Mouse (Mus musculus) liver, embryonic 16.5 days (tissue): ENCODE measurements around the gene Gcsam. TPM values are rescaled to one million over a fixed set of nuclear protein-coding genes. Genes with fewer than 3 reads are reported as not detected.

Experiments
- ATAC-seq: fragments of 200-750 bp; cut with Nextera tagmentation; 2 replicates; pipeline ENCODE4 v1.8.0; 2017; ENCODE audit warnings: low read depth, mild to moderate bottlenecking, moderate number of reproducible peaks, moderate library complexity
- H3K27ac ChIP-seq: fragments of 300-500 bp; sonication (generic); 2 replicates; pipeline ENCODE4 v1.5.1; 2014; ENCODE audit warnings: mild to moderate bottlenecking, low read length
- H3K27me3 ChIP-seq: fragments of 300-500 bp; sonication (generic); 2 replicates; pipeline ENCODE4 v1.6.1; 2014; ENCODE audit warnings: low read depth, low read length, mixed read lengths; ENCODE audit not compliant: control insufficient read depth, insufficient read depth
- H3K36me3 ChIP-seq: fragments of 300-500 bp; sonication (generic); 2 replicates; pipeline ENCODE4 v1.6.1; 2014; ENCODE audit warnings: mild to moderate bottlenecking; ENCODE audit not compliant: control insufficient read depth, insufficient read depth
- H3K4me1 ChIP-seq: fragments of 300-500 bp; sonication (generic); 2 replicates; pipeline ENCODE4 v1.6.1; 2014; ENCODE audit warnings: low read depth, low read length, mixed read lengths; ENCODE audit not compliant: control insufficient read depth
- H3K4me2 ChIP-seq: fragments of 300-500 bp; sonication (generic); 2 replicates; pipeline ENCODE4 v1.6.1; 2014; ENCODE audit warnings: low read depth, low read length, mixed read lengths
- H3K4me3 ChIP-seq: fragments of 300-500 bp; sonication (generic); 2 replicates; pipeline ENCODE4 v1.5.1; 2014; ENCODE audit warnings: low read depth, mild to moderate bottlenecking, low read length
- H3K9ac ChIP-seq: fragments of 300-500 bp; sonication (generic); 2 replicates; pipeline ENCODE4 v1.6.1; 2014; ENCODE audit warnings: low read depth, low read length
- H3K9me3 ChIP-seq: fragments of 300-500 bp; sonication (generic); replicated peaks from 2 replicates; pipeline ENCODE4 v1.6.1; 2016; ENCODE audit warnings: low read length; ENCODE audit not compliant: control insufficient read depth
- WGBS: fragments of 180-500 bp; shearing (Covaris S2); extraction: QIAGEN DNeasy Blood & Tissue Kit; methylation state at CpG from one replicate; pipeline ENCODE4 v1.1.7; 2014; ENCODE audit not compliant: insufficient replicate concordance; 5-methylcytosine and 5-hydroxymethylcytosine counted together
- polyA plus RNA-seq: library from polyadenylated mRNA; unstranded; fragments of >200 nt; fragmentation: Nextera tagmentation; extraction: Ambion mirVana; gene quantifications from 2 replicates; pipeline ENCODE4 v1.2.1, GENCODE M21; 2015

The Gcsam gene
- polyA plus RNA-seq, 1 experiment from 2014 or later: 1.9 TPM

DNA sequence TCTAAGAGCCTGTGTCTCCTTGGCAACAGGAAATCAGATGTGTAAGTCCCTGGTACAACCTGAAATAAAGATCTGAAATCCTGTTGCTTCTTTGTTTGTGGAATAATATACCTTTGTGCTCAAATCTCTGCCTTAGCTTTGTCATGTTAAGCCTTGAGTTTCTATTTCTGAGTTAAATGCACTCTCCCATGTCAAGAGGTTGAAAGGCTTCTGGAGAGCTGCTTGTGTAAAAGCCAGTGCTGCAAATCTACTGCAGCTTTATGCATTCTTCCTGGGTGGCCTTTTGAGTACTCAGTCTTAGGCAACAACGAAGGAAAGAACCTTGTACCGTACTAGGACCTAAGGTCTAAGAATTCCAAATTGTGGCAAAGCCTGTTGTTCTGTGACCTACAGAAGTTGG is 3.1 kb downstream of the Gcsam start:
- Histone ChIP-seq H3K9ac (no peak overlapping the region), H3K36me3 (no peaks in the 10 kb centered on the region), H3K4me3 (no peak overlapping the region), H3K27me3 (no peaks in the 10 kb centered on the region), H3K4me1 (no peaks in the 10 kb centered on the region; the same call in none of the 2 replicates), H3K4me2 (no peak overlapping the region), H3K27ac (no peak overlapping the region), H3K9me3 (no peaks in the 10 kb centered on the region)
- 76% methylated on average over 2 of the region's 2 CpGs for WGBS
- no peak for ATAC-seq

DNA sequence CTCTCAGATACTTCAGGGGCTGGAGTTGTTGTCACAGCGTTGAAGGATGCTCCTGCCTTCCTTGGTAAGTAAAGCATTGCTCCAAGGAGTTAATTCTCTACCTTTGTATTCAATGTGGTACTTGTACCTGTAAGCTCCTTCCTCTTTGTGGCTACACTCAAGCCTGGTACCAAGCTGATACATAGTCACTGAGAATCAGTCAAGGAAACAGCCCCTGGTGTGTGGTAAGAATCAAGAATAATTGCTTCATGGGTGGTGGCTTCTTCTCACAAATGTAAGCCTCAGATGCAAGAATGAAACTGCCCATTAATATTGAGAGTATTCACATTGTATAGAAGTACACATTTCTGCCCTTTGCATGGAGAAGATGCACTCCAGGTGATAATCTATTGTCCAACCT is 5.8 kb downstream of the Gcsam start:
- Histone ChIP-seq H3K27me3 (no peaks in the 10 kb centered on the region), H3K9me3 (no peaks in the 10 kb centered on the region), H3K36me3 (no peaks in the 10 kb centered on the region), H3K9ac (no peak overlapping the region), H3K4me1 (peaks cover 4% of the 10 kb centered on the region), H3K4me2 (no peak overlapping the region), H3K4me3 (no peak overlapping the region), H3K27ac (no peak overlapping the region)
- no peak for ATAC-seq
- whole genome bisulfite sequencing: 74% methylated on average over 1 of the region's 1 CpGs

DNA sequence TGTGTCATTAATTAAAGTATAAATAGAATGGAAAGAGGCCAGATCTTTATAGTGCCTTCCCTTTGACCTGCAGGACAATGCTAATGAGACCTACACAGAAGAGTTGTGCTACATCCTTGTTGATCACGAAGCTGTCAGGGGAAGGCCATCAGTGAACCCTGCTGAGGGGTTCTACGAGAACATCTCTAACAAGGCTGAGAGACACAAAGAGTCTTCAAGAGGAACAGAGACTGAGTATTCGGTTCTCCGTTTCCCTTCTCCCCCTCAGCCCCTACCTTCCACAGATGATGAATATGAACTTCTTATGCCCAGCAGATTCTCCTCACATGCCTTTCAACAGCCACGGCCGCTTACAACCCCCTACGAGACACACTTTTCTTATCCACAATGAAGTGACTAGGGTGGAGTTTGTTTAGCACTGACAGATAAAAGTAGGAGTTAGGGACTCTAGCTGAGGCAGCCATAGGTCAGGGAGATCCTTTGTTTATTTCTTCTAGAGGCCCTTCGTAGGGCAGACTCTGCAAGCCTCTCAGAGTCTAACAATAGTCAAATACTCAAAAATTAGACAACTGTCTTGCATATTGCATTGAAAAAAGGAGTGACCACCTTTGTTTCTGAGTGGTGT is 9.7 kb downstream of the Gcsam start:
- no peak for ATAC-seq
- H3K9ac ChIP-seq: no peak overlapping the region
- H3K4me3 ChIP-seq: no peak overlapping the region
- H3K4me1 ChIP-seq: peaks cover 4% of the 10 kb centered on the region
- WGBS: 33% methylated on average over 8 of the region's 8 CpGs
- no peaks in the 10 kb centered on the region for H3K9me3 ChIP-seq
- no peak overlapping the region for H3K27ac ChIP-seq
- H3K4me2 ChIP-seq: no peak overlapping the region
- no peaks in the 10 kb centered on the region for H3K36me3 ChIP-seq
- no peaks in the 10 kb centered on the region for H3K27me3 ChIP-seq

DNA sequence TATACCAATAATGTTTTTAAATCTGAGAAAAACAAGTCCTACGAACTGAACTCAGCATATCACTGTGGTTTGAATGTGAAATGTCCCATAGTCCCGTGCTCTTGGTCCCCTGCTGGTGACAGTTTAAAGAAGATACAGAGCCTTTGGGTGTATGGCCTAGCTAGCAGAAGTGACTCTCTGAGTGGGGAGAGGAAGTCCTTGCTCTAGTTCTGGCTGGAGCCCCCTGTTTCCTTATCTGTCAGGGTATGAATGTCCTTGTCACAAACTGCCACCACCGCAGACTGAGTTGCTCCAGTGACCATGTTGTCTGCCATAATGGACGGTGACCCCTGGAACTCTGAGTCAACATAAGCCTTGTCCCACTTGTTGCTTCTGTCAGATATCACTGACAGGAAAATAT is 13.1 kb downstream of the Gcsam start:
- Histone ChIP-seq H3K36me3 (no peaks in the 10 kb centered on the region), H3K4me2 (no peak overlapping the region), H3K4me3 (no peak overlapping the region), H3K27me3 (no peaks in the 10 kb centered on the region), H3K9ac (no peak overlapping the region), H3K4me1 (peaks cover 4% of the 10 kb centered on the region), H3K27ac (no peak overlapping the region), H3K9me3 (no peaks in the 10 kb centered on the region)
- 0 out of 2 replicates have a peak, but pooled peaks have one; percentile 24 for ATAC-seq
- 15% methylated on average over 4 of the region's 4 CpGs for WGBS

DNA sequence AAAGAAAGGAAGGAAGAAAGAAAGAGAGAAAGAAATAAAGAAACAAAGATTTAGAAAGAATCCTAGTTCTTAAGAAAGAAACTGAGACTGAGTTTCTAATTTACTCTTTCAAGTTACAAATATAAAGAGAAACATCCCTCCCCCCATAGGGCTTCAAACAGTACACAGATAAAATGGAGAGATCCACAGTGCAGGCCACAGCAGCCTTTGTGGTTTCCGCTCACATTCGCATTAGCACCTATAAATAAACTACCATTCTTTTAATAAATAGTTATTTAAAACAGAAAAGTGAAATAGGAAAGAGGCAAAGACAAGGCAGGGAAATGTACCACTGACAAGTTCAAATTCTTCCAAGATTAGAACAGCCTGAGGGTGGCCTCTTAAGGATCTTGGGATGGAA is 14.6 kb downstream of the Gcsam start:
- Histone ChIP-seq H3K9me3 (no peaks in the 10 kb centered on the region), H3K4me1 (peaks cover 3% of the 10 kb centered on the region), H3K27me3 (no peaks in the 10 kb centered on the region), H3K27ac (no peak overlapping the region), H3K9ac (no peak overlapping the region), H3K4me3 (no peak overlapping the region), H3K36me3 (no peaks in the 10 kb centered on the region), H3K4me2 (no peak overlapping the region)
- WGBS: 32% methylated on average over 2 of the region's 2 CpGs
- ATAC-seq: no peak

DNA sequence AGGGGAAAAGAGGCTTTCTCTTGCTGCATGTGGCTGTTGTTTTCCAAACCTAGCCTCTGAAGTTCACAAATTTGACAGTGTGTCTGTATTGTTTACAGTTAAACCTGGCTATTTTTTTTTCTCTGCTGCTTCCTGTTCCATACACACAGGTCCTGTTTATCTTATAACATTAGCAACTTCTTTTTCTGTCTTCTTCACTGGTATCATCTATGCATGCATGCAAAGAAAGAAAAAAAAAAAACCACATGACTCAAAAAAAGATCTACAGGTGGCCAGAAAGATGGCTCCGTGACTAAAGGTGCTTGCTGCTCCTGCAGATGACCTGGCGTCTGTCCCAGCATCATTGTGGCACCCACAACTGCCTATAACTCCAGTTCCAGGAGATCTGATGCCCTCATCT is 15.2 kb downstream of the Gcsam start:
- no peaks in the 10 kb centered on the region; the same call in 1 of the 2 replicates for H3K4me1 ChIP-seq
- no peaks in the 10 kb centered on the region for H3K36me3 ChIP-seq
- ATAC-seq: no peak
- H3K4me2 ChIP-seq: no peak overlapping the region
- H3K9me3 ChIP-seq: no peaks in the 10 kb centered on the region
- 47% methylated on average over 2 of the region's 2 CpGs for WGBS
- no peak overlapping the region for H3K4me3 ChIP-seq
- H3K27ac ChIP-seq: no peak overlapping the region
- no peaks in the 10 kb centered on the region for H3K27me3 ChIP-seq
- no peak overlapping the region for H3K9ac ChIP-seq

DNA sequence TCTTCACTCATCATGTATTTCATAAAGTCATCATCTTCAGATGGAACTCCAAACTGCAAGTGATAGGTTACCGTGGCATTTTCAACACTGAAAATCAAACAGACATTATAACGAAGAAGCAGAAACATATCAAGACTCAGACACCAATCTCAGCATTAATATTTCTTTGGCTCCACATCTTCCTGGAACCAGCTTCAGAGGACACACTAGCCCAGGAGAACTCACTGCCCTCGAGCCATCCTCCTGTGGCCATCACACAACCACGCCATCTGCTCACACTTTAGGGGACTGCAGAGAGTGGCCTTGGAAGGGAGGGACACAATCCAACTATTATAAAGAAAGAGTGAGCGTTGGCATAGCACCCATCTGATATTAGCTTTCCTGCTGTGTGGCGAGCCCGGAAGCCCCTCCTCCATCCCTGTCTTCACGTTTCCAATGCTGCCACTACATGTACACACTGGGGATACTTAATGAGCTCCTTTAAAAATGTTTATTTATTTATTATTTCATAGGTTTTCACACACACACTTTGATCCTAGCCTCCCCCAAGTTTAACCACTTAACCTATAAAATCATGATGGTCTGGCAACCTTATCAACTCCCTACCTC is 19.4 kb downstream of the Gcsam start:
- WGBS: 57% methylated on average over 8 of the region's 8 CpGs
- Histone ChIP-seq H3K9ac (no peak overlapping the region), H3K27me3 (no peaks in the 10 kb centered on the region), H3K36me3 (no peaks in the 10 kb centered on the region), H3K27ac (no peak overlapping the region), H3K4me1 (no peaks in the 10 kb centered on the region), H3K9me3 (no peaks in the 10 kb centered on the region), H3K4me2 (no peak overlapping the region), H3K4me3 (no peak overlapping the region)
- no peak for ATAC-seq

DNA sequence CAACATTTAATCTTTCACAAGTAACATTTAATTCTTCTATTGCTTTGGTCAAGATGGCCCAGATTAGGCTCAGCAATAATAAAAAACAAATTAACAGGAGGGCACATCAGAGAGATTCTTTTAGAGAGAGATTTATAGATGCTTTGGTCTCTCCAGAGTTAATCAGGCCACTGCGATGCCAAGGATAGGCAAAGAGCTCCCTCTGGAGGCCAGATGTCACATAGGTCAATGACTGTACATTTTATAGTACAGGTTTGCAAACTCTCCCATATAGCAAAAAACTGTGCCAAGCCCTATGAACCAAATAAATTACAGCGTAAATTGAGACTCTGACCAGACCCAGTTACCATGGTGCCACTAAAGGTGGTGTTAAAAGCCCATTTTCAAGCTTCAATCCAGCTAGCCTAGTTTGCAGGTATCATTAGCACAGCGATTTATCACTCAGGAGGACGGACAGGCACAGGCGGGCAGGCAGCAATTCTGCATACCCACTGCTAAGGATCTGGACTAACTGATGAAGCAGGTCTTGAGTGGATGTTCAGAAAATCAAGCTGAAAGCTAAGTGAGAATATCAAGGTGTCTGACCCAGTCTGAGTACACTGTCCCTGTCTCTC is 20.3 kb downstream of the Gcsam start:
- Histone ChIP-seq H3K9me3 (no peaks in the 10 kb centered on the region), H3K27ac (no peak overlapping the region), H3K4me2 (no peak overlapping the region), H3K27me3 (no peaks in the 10 kb centered on the region), H3K4me1 (no peaks in the 10 kb centered on the region), H3K4me3 (no peak overlapping the region), H3K36me3 (no peaks in the 10 kb centered on the region), H3K9ac (no peak overlapping the region)
- no peak for ATAC-seq
- 57% methylated on average over 5 of the region's 5 CpGs for WGBS

DNA sequence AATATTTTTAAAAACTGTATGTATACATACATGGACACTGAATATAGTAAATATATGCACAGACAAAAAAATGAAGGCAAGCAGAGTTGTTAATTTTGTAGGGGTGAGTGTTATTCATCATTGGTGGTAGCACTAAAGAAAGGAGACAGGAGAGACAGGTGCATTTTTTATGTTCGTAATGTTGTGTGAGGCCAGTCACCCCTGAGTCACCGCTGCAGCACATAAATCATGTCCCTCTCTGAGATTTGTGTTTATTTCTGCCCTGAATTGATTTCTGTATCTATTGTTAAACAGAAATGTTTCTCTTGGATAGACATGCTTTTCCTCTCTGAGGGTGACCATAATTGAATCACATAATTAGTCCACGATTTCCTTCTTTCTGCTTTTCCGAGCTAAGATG is 22.2 kb downstream of the Gcsam start:
- ATAC-seq: no peak
- no peak overlapping the region for H3K27ac ChIP-seq
- no peaks in the 10 kb centered on the region for H3K4me1 ChIP-seq
- no peaks in the 10 kb centered on the region for H3K27me3 ChIP-seq
- no peak overlapping the region for H3K9ac ChIP-seq
- no peaks in the 10 kb centered on the region for H3K9me3 ChIP-seq
- no peak overlapping the region for H3K4me2 ChIP-seq
- H3K36me3 ChIP-seq: no peaks in the 10 kb centered on the region
- H3K4me3 ChIP-seq: no peak overlapping the region
- WGBS: 77% methylated on average over 4 of the region's 4 CpGs
